Mouse (Mus musculus): ENCODE measurements around the gene Ywhah. TPM values are rescaled to one million over a fixed set of nuclear protein-coding genes. Genes with fewer than 3 reads are reported as not detected.
A peak's percentile ranks its signal among the peaks of the same experiment; 100 is the strongest.

Gene Ywhah
- polyA plus RNA-seq, 1 experiment from 2014 or later, result 201 TPM

GRCm38 (mm10) chr5:33045316-33045705 lies 26.7 kb downstream of the Ywhah start:
- H3K36me3 ChIP-seq (replicated peaks), result no peaks in the 10 kb centered on the region
- no peak overlapping the region for H3K4me2 ChIP-seq
- peaks cover 13% of the 10 kb centered on the region; the same call in 1 of the 2 replicates for H3K27me3 ChIP-seq
- no peak overlapping the region for H3K27ac ChIP-seq (replicated peaks)
- H3K9me3 ChIP-seq (replicated peaks), result no peaks in the 10 kb centered on the region
- H3K4me3 ChIP-seq (replicated peaks), result no peak overlapping the region
- no peak overlapping the region for H3K9ac ChIP-seq
- H3K4me1 ChIP-seq (replicated peaks), result no peaks in the 10 kb centered on the region
- no peak for ATAC-seq (ENCODE audit: insufficient read depth)
- 74% methylated on average over 6 of the region's 6 CpGs for WGBS (ENCODE audit: insufficient replicate concordance)

- no peak overlapping the region for H3K4me3 ChIP-seq (replicated peaks)
- no peak overlapping the region for H3K9ac ChIP-seq
- 44% methylated on average over 14 of the region's 14 CpGs for WGBS (ENCODE audit: insufficient replicate concordance)
- H3K27me3 ChIP-seq, result no peaks in the 10 kb centered on the region
- no peaks in the 10 kb centered on the region for H3K4me1 ChIP-seq (replicated peaks)
- no peaks in the 10 kb centered on the region for H3K36me3 ChIP-seq (replicated peaks)
- ATAC-seq (ENCODE audit: insufficient read depth), result peak; percentile 85
- 0 out of 2 replicates have a peak overlapping the region, but pooled peaks have one; percentile 15 for H3K27ac ChIP-seq (replicated peaks)
- no peaks in the 10 kb centered on the region for H3K9me3 ChIP-seq (replicated peaks)
- H3K4me2 ChIP-seq, result peak overlapping the region; percentile 49
Observed at GRCm38 (mm10) chr5:33052849-33053582, 34.4 kb downstream of the Ywhah start.

GRCm38 (mm10) chr5:33056126-33056765 lies 37.6 kb downstream of the Ywhah start:
- no peaks in the 10 kb centered on the region for H3K9me3 ChIP-seq (replicated peaks)
- ATAC-seq (ENCODE audit: insufficient read depth), result no peak
- no peak overlapping the region for H3K4me3 ChIP-seq (replicated peaks)
- H3K4me2 ChIP-seq, result no peak overlapping the region
- no peaks in the 10 kb centered on the region for H3K4me1 ChIP-seq (replicated peaks)
- no peak overlapping the region for H3K9ac ChIP-seq
- H3K36me3 ChIP-seq (replicated peaks), result no peaks in the 10 kb centered on the region
- H3K27me3 ChIP-seq, result no peaks in the 10 kb centered on the region
- WGBS (ENCODE audit: insufficient replicate concordance), result 54% methylated on average over 10 of the region's 10 CpGs
- no peak overlapping the region for H3K27ac ChIP-seq (replicated peaks)

- Histone ChIP-seq H3K27ac (replicated peaks) (no peak overlapping the region), H3K27me3 (no peaks in the 10 kb centered on the region), H3K4me2 (no peak overlapping the region), H3K36me3 (replicated peaks) (no peaks in the 10 kb centered on the region), H3K4me3 (replicated peaks) (no peak overlapping the region), H3K9me3 (replicated peaks) (no peaks in the 10 kb centered on the region), H3K9ac (no peak overlapping the region), H3K4me1 (replicated peaks) (no peaks in the 10 kb centered on the region)
- ATAC-seq (ENCODE audit: insufficient read depth), result no peak
Observed at GRCm38 (mm10) chr5:33070071-33070470, 51.5 kb downstream of the Ywhah start.

- H3K9ac ChIP-seq, result no peak overlapping the region
- WGBS (ENCODE audit: insufficient replicate concordance), result 50% methylated on average over 6 of the region's 6 CpGs
- H3K4me3 ChIP-seq (replicated peaks), result no peak overlapping the region
- H3K27ac ChIP-seq (replicated peaks), result no peak overlapping the region
- no peak for ATAC-seq (ENCODE audit: insufficient read depth)
- no peak overlapping the region for H3K4me2 ChIP-seq
- H3K9me3 ChIP-seq (replicated peaks), result no peaks in the 10 kb centered on the region
- H3K4me1 ChIP-seq (replicated peaks), result no peaks in the 10 kb centered on the region
- no peaks in the 10 kb centered on the region for H3K36me3 ChIP-seq (replicated peaks)
- no peaks in the 10 kb centered on the region for H3K27me3 ChIP-seq
Observed at GRCm38 (mm10) chr5:33076490-33077191, 58.0 kb downstream of the Ywhah start.

Other genes with a start within 250 kb of the Ywhah start
- gene Pisd, start 233.2 kb upstream of the Ywhah start, polyA plus RNA-seq (2015; fragmentation: Nextera tagmentation; extraction: Ambion mirVana), result 32.7 and 36.6 TPM in 2 replicates
- not detected in 2 replicates for gene Gm20671, start 191.7 kb upstream of the Ywhah start, polyA plus RNA-seq (2015; fragmentation: Nextera tagmentation; extraction: Ambion mirVana)
- 6.8 and 7.2 TPM in 2 replicates for gene Prr14l, start 164.6 kb upstream of the Ywhah start, polyA plus RNA-seq (2015; fragmentation: Nextera tagmentation; extraction: Ambion mirVana)
- gene Depdc5, start 155.1 kb upstream of the Ywhah start, polyA plus RNA-seq (2015; fragmentation: Nextera tagmentation; extraction: Ambion mirVana), result 6.4 and 8.0 TPM in 2 replicates
- gene Slc5a1, start 85.4 kb downstream of the Ywhah start, polyA plus RNA-seq (2015; fragmentation: Nextera tagmentation; extraction: Ambion mirVana), result 0.06 and 0.08 TPM in 2 replicates
- 19.5 and 22.9 TPM in 2 replicates for gene Spon2, start 199.6 kb downstream of the Ywhah start, polyA plus RNA-seq (2015; fragmentation: Nextera tagmentation; extraction: Ambion mirVana)